Mouse (Mus musculus) frontal cortex, postnatal 36 days (tissue): Measurements from ENCODE around the gene Gm3625.
A peak's percentile ranks its signal among the peaks of the same experiment; 100 is the strongest.

Experiments
- DNase-seq, 2 experiments: peaks; one replicate each; pipeline ENCODE4 v3.0.0; 2022; ENCODE audit warnings: low spot score in 2 of 2

Gene Gm3625

DNA sequence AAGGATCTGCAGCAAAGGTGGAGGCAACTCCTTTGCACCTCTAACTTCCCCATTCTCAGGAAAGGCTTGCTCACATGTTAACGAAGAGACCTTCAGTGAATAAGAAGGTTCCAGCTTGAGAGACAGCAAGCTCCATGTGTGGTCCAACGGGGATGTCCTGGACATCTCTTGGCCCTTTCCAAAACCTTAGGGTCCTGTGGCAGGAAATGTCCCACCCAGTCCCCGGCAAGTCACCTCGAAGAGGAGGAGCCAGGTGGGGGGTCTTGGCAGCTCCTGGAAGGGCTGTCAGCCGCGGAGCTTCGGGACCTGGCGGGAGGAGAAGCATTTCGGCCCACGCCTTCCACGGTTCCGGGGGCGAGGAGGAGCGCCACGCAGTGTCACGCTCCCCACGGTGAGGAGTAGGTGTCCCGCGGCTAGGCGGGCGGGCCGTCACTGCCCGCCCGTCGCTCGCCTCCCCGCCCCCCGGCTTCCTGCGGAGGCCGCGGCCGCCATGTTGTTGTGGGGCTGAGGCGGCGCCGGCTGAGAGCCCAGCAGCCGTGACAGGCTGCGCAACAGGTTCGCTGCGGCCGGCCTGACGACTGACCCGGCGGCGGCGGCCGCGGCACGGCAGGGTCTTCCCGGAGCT lies at the start of gene Gm3625, which contains the start of gene Itsn2:
Gm3625 (minus strand) TSS at position 387 of the 625 bp plus-strand sequence.
Itsn2 (plus strand) TSS at position 98 of the 625 bp plus-strand sequence.
- peak; percentile 66 to 74 for DNase-seq

DNA sequence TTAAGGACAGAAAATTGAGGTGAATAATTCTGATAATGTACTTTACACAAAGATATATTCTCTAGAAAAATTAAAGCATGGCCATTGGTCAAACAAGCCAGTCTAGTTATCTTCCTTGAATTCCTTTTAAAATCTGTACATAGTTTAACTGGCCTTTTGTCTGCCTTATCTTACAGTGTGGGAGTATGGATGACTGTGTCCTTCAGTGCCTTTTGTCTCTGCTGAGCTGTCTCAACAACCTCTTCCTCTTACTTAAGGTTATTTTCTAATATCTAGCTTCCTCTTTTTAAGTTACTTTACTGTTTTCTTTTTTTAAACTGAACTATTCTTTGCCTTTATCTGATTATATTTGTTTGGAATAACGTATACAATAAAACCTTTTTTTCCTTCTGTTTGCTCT lies 48.0 kb upstream of the Gm3625 start:
- DNase-seq: no peak

GRCm38 (mm10) chr12:4638438-4638837 lies 45.7 kb upstream of the Gm3625 start:
- no peak for DNase-seq

DNA sequence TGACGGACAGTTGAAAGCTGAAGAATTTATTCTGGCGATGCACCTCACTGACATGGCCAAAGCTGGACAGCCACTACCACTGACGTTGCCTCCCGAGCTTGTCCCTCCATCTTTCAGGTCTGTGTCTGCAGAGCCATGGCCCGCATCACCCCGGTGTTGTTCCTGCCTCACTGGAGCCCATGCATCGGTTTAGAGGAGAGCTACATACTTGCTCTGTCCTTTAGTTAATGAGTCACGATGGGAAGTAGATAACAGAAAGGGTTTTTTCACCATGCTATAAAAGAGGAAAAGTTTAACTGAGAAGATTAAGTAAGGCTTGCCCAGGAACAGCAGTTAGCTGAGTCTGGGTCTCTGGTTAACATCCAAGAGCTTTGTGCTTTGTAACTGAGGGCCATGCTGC lies 40.2 kb upstream of the Gm3625 start:
- no peak for DNase-seq

DNA sequence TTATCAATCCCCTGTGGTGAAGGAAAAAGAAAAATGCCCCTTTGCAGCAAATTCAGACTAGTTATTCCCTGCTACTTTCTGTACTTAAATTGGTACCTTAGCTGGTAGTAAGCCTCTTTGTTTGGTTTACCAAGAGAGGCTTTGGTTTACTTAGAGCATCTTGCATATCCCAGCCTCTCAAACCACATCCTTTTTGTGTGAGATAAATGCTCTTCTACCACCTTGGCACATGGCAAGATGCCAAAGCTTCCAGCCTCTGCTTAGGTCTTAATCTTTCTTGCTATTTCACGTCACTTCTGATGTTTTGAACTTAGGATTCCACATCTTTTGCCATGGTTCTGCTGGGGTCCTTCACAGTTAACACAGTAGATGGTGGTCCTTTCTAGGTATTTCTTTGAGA lies 31.5 kb upstream of the Gm3625 start:
- no peak for DNase-seq

- DNase-seq: no peak
Measured at GRCm38 (mm10) chr12:4614722-4615121, 22.0 kb upstream of the Gm3625 start.

- DNase-seq: no peak
Measured at GRCm38 (mm10) chr12:4606625-4607024, 13.9 kb upstream of the Gm3625 start.

- no peak for DNase-seq
Measured at GRCm38 (mm10) chr12:4599713-4600112, 7.0 kb upstream of the Gm3625 start.

GRCm38 (mm10) chr12:4598666-4599428 lies 6.1 kb upstream of the Gm3625 start:
- no peak for DNase-seq

DNA sequence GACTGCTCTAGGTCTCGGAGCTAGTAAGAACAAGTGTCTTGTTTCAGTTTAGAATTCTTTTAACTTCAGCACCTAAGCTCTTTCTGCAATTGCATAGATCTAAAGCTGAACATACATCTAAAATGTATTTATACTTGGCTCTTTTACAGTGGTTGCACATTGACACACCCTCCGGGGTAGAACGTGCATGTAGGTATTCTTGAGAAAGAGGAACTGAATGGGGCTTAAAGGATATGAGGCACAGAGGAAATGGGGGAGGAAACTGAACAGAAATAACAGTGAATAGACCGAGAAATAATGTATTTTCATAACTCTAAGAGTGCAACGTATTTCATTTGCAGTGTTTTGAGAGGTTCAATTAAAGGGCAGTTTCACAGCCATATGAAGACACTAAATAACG lies 2.3 kb upstream of the Gm3625 start:
- DNase-seq: no peak

- DNase-seq: no peak
Measured at GRCm38 (mm10) chr12:4593930-4594391, 1.2 kb upstream of the Gm3625 start.

- peak; percentile 49 to 68 for DNase-seq
Measured at GRCm38 (mm10) chr12:4593166-4593929, 621 bp upstream of the Gm3625 start.

DNA sequence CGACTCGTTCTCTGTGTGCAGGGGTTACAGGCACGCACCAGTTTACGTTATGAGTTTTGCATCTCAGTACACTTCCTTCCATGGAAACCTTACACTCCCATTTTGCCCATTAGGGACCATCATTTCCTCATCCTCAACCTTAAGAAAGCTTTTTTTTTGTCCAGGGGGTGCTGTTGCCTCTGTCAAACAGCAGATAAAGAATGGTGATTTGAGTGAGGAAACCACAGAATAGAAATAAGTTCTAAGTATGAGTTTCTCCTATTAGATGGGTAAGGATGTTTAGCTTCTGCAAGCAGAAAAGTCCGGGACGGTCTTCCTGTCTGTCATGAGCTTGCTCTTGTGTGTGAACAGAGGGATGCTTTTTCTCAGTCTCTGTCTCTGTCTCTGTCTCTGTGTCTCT lies 702 bp downstream of the Gm3625 start:
- DNase-seq: no peak

DNA sequence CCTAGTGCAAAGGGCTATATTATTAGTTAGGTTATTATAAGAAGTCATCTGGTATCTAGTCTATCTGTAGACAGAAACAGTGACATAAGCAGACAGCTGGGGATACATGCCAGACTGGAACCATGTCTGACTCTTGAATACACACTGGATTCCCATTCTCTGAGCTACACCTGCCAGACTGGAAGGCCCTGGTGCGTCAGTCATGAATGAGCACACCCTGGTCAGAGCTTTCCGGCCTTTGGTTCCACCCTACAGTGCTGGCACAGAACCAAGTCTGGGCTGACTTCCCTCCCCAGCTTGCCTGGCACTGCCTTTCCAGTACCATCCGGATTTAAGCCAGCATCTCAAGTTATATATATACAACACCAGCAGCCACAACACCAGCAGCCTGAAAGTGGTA lies 4.1 kb downstream of the Gm3625 start:
- no peak for DNase-seq

DNA sequence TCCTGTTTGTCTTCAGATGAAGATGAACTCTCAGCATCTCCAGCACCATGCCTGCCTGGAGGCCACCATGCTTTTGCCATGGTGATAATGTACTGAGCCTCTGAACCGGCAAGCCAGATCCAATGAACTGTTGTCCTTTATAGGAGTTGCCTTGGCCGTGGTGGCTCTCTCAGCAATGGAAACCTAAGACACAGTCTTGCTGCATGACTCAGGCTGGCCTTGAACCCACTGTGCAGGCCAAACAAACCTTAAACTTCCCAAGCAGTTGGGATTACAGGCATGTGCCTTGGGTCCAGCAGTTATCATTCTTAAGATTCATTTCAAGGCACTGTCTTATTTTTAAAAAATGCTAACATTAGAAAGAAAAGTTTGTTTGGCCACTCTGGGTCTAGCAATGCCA lies 4.9 kb downstream of the Gm3625 start:
- no peak for DNase-seq

DNA sequence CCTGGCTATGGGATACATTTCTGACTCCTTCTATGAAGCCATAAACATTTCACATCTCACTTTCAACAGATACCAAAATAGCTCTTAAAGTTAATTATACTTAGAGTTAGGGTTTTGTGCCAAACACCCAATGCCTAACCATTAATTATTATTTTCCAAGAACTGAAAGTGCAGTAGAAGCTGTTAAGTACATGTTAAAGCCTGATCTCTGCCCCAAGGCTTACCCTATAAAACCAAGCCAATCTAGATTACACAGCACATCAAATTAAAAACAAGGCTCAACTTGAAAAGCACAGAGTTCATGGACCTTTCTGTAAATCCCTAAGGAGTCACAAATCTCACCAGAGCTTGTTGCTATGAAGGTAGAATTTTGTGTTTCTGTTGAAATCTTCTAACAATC lies 10.4 kb downstream of the Gm3625 start:
- DNase-seq: no peak

GRCm38 (mm10) chr12:4574065-4574464 lies 18.7 kb downstream of the Gm3625 start:
- DNase-seq: no peak

- DNase-seq: no peak
Measured at GRCm38 (mm10) chr12:4571864-4572263, 20.9 kb downstream of the Gm3625 start.

GRCm38 (mm10) chr12:4558475-4559279 lies 34.0 kb downstream of the Gm3625 start:
- no peak for DNase-seq

GRCm38 (mm10) chr12:4558013-4558412 lies 34.7 kb downstream of the Gm3625 start:
- DNase-seq: no peak

GRCm38 (mm10) chr12:4557436-4557835 lies 35.3 kb downstream of the Gm3625 start:
- no peak for DNase-seq

- DNase-seq: no peak
Measured at GRCm38 (mm10) chr12:4556891-4557290, 35.8 kb downstream of the Gm3625 start.
